Mouse (Mus musculus): ENCODE data around the gene Sec61a1. TPM values are rescaled to one million over a fixed set of nuclear protein-coding genes. Genes with fewer than 3 reads are reported as not detected.

Gene Sec61a1
- total and polyA plus RNA-seq, 3 experiments, result 111 to 277 (median 161) TPM

DNA sequence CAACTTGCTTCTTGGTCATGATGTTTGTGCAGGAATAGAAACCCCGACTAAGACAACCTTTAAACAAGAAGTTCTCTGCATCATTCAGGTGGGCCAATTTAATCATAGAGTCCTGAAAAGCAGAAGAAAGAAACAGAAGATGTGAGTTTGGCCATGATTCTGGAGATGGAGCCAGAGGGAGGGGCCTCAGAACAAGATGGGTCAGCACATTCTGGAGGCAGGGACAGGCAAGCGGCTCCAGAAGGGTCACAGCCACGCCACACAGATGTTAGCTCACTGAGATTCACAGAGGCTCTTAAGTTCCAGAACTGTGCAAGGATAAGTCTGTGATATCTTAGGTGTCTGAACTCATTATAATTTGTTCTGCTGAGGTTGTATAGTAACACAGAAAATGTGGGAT is 25.5 kb upstream of the Sec61a1 start:
- Histone ChIP-seq H3K27ac (ENCODE audit: control insufficient read depth, low read depth, low read length) (no peak overlapping the region), H3K9ac (ENCODE audit: control insufficient read depth, low read depth, low read length, poor library complexity, severe bottlenecking) (no peak overlapping the region), H3K79me2 (ENCODE audit: control insufficient read depth, insufficient read depth, low read length, poor library complexity) (no peaks in the 10 kb centered on the region), H3K9me3 (replicated peaks; ENCODE audit: insufficient read depth, low read length) (no peaks in the 10 kb centered on the region), H3K4me1 (ENCODE audit: control insufficient read depth in 1 of 2, insufficient read depth in 2 of 2, low read length in 2 of 2) (peaks cover 5 to 20% of the 10 kb centered on the region in 2 experiments), H3K36me3 (ENCODE audit: control insufficient read depth in 1 of 2, insufficient read depth in 2 of 2, low read length in 2 of 2) (peaks cover 0 to 16% of the 10 kb centered on the region in 2 experiments; a peak in 2 of 4 replicates), H3K4me3 (ENCODE audit: control insufficient read depth in 1 of 2, insufficient read depth in 1 of 2, low read depth in 2 of 2, low read length in 2 of 2) (no peak overlapping the region), H3K27me3 (ENCODE audit: control insufficient read depth in 1 of 2, insufficient read depth in 2 of 2, low read length in 2 of 2) (peaks cover 5 to 10% of the 10 kb centered on the region in 2 experiments)
- no peak for DNase-seq (ENCODE audit: low read depth, low spot score)
- TF ChIP-seq CTCF (IDR thresholded peaks at IDR 0.05 in 2 of 3, conservative IDR thresholded peaks at IDR 0.05 in 1 of 3; ENCODE audit: control insufficient read depth in 1 of 3, insufficient read depth in 1 of 3, low read depth in 2 of 3, low read length in 3 of 3, poor library complexity in 1 of 3, severe bottlenecking in 1 of 3) (no peak), ELF1 (IDR thresholded peaks at IDR 0.05; ENCODE audit: low read depth, low read length) (no peak), POLR2A (IDR thresholded peaks at IDR 0.05; ENCODE audit: control insufficient read depth in 1 of 2, insufficient read depth in 1 of 2, low read depth in 1 of 2, low read length in 2 of 2, poor library complexity in 1 of 2) (no peak), USF2 (IDR thresholded peaks at IDR 0.05; ENCODE audit: borderline replicate concordance in 1 of 2, insufficient read depth in 1 of 2, low read depth in 1 of 2, low read length in 2 of 2) (no peak), RCOR1 (IDR thresholded peaks at IDR 0.05; ENCODE audit: low read depth, low read length) (no peak), ZNF384 (IDR thresholded peaks at IDR 0.05; ENCODE audit: low read depth, low read length) (no peak), JUND (IDR thresholded peaks at IDR 0.05; ENCODE audit: low read depth, low read length) (no peak), POLR2AphosphoS5 (IDR thresholded peaks at IDR 0.05; ENCODE audit: borderline replicate concordance, low read depth, low read length) (no peak), ETS1 (IDR thresholded peaks at IDR 0.05; ENCODE audit: low read depth, low read length) (no peak), NELFE (IDR thresholded peaks at IDR 0.05; ENCODE audit: low read depth, low read length) (no peak), MEF2A (IDR thresholded peaks at IDR 0.05; ENCODE audit: extremely low read depth, insufficient replicate concordance, low read depth, low read length, poor library complexity, severe bottlenecking) (no peak), BHLHE40 (IDR thresholded peaks at IDR 0.05; ENCODE audit: borderline replicate concordance, low read depth, low read length) (no peak), UBTF (IDR thresholded peaks at IDR 0.05; ENCODE audit: borderline replicate concordance, insufficient read depth, low read depth, low read length) (no peak), POLR2AphosphoS2 (IDR thresholded peaks at IDR 0.05; ENCODE audit: low read length) (no peak), MAFK (IDR thresholded peaks at IDR 0.05; ENCODE audit: borderline replicate concordance, low read depth, low read length) (no peak)

DNA sequence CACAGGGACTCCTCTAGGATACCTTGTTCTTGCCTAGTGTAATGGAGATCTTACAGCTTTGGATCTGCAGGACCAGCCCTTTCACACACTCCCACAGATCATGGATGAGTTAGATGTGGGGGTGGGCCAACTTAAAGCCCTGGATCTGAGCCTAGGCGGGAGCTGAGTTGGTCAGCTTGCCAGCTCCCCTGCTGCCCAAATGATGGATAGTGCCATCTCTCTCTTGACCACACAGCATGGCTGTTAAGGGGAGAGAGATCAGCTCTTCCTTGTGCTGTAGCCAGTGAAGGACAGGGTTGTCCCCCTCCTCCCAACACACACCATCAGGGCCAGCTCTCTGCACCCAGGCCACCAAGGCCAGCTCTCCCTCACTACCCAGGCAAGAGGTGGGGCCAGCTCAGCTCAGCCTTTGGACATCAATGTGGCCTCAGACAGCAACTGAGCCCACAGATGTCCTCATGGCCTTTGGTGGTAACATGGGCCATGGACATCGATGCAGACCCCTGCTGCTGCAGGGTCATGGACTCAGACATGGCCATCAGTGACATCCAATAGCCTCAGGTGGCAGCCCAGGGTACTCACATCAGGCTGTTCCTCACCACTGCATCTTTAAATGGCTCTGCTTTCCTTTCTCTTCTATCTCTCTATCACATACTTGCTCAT is 21.5 kb upstream of the Sec61a1 start:
- TF ChIP-seq UBTF (IDR thresholded peaks at IDR 0.05; ENCODE audit: borderline replicate concordance, insufficient read depth, low read depth, low read length), result no peak
- TF ChIP-seq POLR2A (IDR thresholded peaks at IDR 0.05; ENCODE audit: control insufficient read depth in 1 of 2, insufficient read depth in 1 of 2, low read depth in 1 of 2, low read length in 2 of 2, poor library complexity in 1 of 2), result no peak
- no peak for TF ChIP-seq POLR2AphosphoS5 (IDR thresholded peaks at IDR 0.05; ENCODE audit: borderline replicate concordance, low read depth, low read length)
- TF ChIP-seq ZNF384 (IDR thresholded peaks at IDR 0.05; ENCODE audit: low read depth, low read length), result no peak
- peaks cover 0 to 5% of the 10 kb centered on the region in 2 experiments; a peak in 2 of 4 replicates for H3K36me3 ChIP-seq (ENCODE audit: control insufficient read depth in 1 of 2, insufficient read depth in 2 of 2, low read length in 2 of 2)
- no peaks in the 10 kb centered on the region for H3K79me2 ChIP-seq (ENCODE audit: control insufficient read depth, insufficient read depth, low read length, poor library complexity)
- H3K27me3 ChIP-seq (ENCODE audit: control insufficient read depth in 1 of 2, insufficient read depth in 2 of 2, low read length in 2 of 2), result peaks cover 8 to 34% of the 10 kb centered on the region in 2 experiments
- no peak overlapping the region for H3K9ac ChIP-seq (ENCODE audit: control insufficient read depth, low read depth, low read length, poor library complexity, severe bottlenecking)
- no peak overlapping the region for H3K4me3 ChIP-seq (ENCODE audit: control insufficient read depth in 1 of 2, insufficient read depth in 1 of 2, low read depth in 2 of 2, low read length in 2 of 2)
- H3K9me3 ChIP-seq (replicated peaks; ENCODE audit: insufficient read depth, low read length), result no peaks in the 10 kb centered on the region
- peaks cover 0 to 3% of the 10 kb centered on the region in 2 experiments; a peak in 3 of 4 replicates for H3K4me1 ChIP-seq (ENCODE audit: control insufficient read depth in 1 of 2, insufficient read depth in 2 of 2, low read length in 2 of 2)
- DNase-seq (ENCODE audit: low read depth, low spot score), result no peak
- H3K27ac ChIP-seq (ENCODE audit: control insufficient read depth, low read depth, low read length), result no peak overlapping the region
